Comparison of ENCODE assay signal across 9 mouse cellular contexts in the genomic region with DNA sequence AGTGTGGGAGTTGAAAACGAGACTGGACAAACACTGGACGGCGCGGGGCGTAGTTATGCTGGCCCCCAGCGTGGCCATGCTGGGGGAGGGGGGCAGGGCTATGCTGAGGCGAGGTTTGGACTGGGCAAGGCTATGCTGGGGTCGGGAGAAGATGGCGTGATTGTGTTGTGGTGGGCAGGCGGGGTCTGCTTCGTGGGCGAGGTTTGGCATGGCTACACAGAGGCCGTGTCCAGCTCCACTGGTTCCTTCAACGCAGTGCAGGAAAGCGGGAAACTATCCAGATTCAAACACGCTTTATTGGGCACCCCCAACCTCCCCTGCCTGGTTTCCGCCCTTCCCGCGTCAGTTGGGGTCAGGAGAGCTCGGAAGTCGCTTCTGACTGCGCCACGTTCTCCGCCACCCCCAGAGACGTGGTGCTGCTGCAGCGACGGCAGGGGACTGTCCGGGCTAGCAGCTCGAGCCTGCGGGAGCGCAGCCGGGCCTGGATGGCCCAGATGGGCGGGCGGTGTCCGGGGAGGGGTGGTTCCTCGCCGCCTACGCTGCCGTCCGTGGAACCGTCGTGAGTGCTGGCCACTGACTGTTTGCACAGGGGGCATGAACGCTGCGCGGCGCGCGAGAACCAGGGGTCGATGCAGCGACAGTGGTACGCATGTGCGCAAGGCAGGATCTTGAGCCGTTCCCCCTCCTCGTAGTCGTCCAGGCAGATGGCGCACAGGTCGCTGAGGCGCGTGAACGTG. TPM values are rescaled to one million over a fixed set of nuclear protein-coding genes. Genes with fewer than 3 reads are reported as not detected.
A peak's percentile ranks its signal among the peaks of the same experiment; 100 is the strongest.
DNase-seq lines count a peak whose midpoint lies in the region; ATAC-seq and TF ChIP-seq lines count a peak whose summit lies in the region.
"Had no signal": no experiment of that assay in that cellular context is flagged by ENCODE, and none has a peak within 500 bp of the region (broad histone marks: within the 10 kb centered on the region; RNA-seq: fewer than 3 reads in every experiment).

No protein-coding gene starts in this region.

- TF ChIP-seq CTCF in lung, postnatal 0 days (IDR thresholded peaks at IDR 0.05): no peak

- H3K9ac ChIP-seq in lung, postnatal 0 days (replicated peaks; ENCODE audit: low read depth): no peak overlapping the region
- H3K9ac ChIP-seq in limb, embryonic 12.5 days (replicated peaks): peak overlapping the region; percentile 24; the same call in 1 of the 2 replicates
- H3K9ac ChIP-seq in stomach, embryonic 16.5 days (ENCODE audit: low read length): peak overlapping the region; percentile 44

- H3K27ac ChIP-seq in lung, postnatal 0 days (ENCODE audit: low read length): no peak overlapping the region
- no peak overlapping the region for H3K27ac ChIP-seq in limb, embryonic 12.5 days
- H3K27ac ChIP-seq in stomach, embryonic 16.5 days (ENCODE audit: low read length): no peak overlapping the region
- H3K27ac ChIP-seq: macrophage had no signal

- H3K4me1 ChIP-seq in lung, postnatal 0 days (ENCODE audit: insufficient read depth, low read depth, low read length): peaks cover 2% of the 10 kb centered on the region; the same call in 1 of the 2 replicates
- H3K4me1 ChIP-seq in limb, embryonic 12.5 days (replicated peaks): peaks cover 36% of the 10 kb centered on the region
- H3K4me1 ChIP-seq in stomach, embryonic 16.5 days (ENCODE audit: control insufficient read depth, insufficient read depth, low read length): peaks cover 16% of the 10 kb centered on the region

- H3K27me3 ChIP-seq in lung, postnatal 0 days (replicated peaks; ENCODE audit: insufficient read depth, low read length): peaks cover 35% of the 10 kb centered on the region
- peaks cover 78% of the 10 kb centered on the region for H3K27me3 ChIP-seq in limb, embryonic 12.5 days
- peaks cover 43% of the 10 kb centered on the region for H3K27me3 ChIP-seq in stomach, embryonic 16.5 days (ENCODE audit: control insufficient read depth, insufficient read depth, low read length)

- no peaks in the 10 kb centered on the region for H3K9me3 ChIP-seq in lung, postnatal 0 days (ENCODE audit: low read length)
- peaks cover 14% of the 10 kb centered on the region; the same call in 1 of the 2 replicates for H3K9me3 ChIP-seq in limb, embryonic 12.5 days
- H3K9me3 ChIP-seq in stomach, embryonic 16.5 days (replicated peaks; ENCODE audit: control insufficient read depth, low read length): no peaks in the 10 kb centered on the region

- WGBS in lung, postnatal 0 days: 3% methylated on average over 58 of the region's 60 CpGs
- 8% methylated on average over 60 of the region's 60 CpGs for WGBS in limb, embryonic 12.5 days
- 5% methylated on average over 60 of the region's 60 CpGs for WGBS in stomach, embryonic 16.5 days

- H3K36me3 ChIP-seq in lung, postnatal 0 days (ENCODE audit: insufficient read depth, low read length): no peaks in the 10 kb centered on the region
- no peaks in the 10 kb centered on the region for H3K36me3 ChIP-seq in limb, embryonic 12.5 days
- no peaks in the 10 kb centered on the region for H3K36me3 ChIP-seq in stomach, embryonic 16.5 days (ENCODE audit: control insufficient read depth, insufficient read depth, low read length)

- DNase-seq in cerebellum, adult 11 months: peak; percentile 31
- DNase-seq in lung, postnatal 0 days (ENCODE audit: low spot score): peak; percentile 21
- no peak for DNase-seq in lung, postnatal 25 days (ENCODE audit: low spot score)
- no peak for DNase-seq in spleen, adult 18-20 months
- DNase-seq in gastrocnemius, postnatal 10 days: no peak

- ATAC-seq in cerebellum, adult (ENCODE audit: insufficient number of reproducible peaks, low FRiP score, low TSS enrichment): no peak
- no peak for ATAC-seq in lung, postnatal 0 days
- no peak for ATAC-seq in limb, embryonic 12.5 days (ENCODE audit: insufficient number of reproducible peaks, insufficient read depth, low FRiP score, low TSS enrichment, low read depth)
- ATAC-seq in stomach, embryonic 16.5 days (ENCODE audit: insufficient read depth, low FRiP score): no peak

- peak overlapping the region; percentile 25; the same call in 1 of the 2 replicates for H3K4me2 ChIP-seq in lung, postnatal 0 days (replicated peaks; ENCODE audit: low read depth, low read length)
- H3K4me2 ChIP-seq in limb, embryonic 12.5 days: peak overlapping the region; percentile 47
- peak overlapping the region; percentile 46 for H3K4me2 ChIP-seq in stomach, embryonic 16.5 days (ENCODE audit: low read depth, low read length)

- TF ChIP-seq EP300 in lung, postnatal 0 days (IDR thresholded peaks at IDR 0.05): no peak

- peak overlapping the region; percentile 14; the same call in 1 of the 2 replicates for H3K4me3 ChIP-seq in lung, postnatal 0 days (ENCODE audit: low read depth, low read length)
- H3K4me3 ChIP-seq in limb, embryonic 12.5 days (replicated peaks): peak overlapping the region; percentile 30
- H3K4me3 ChIP-seq in stomach, embryonic 16.5 days (replicated peaks; ENCODE audit: low read length): peak overlapping the region; percentile 31

RNA-seq across cellular contexts. Expression of gene Znrf4, which starts 1.1 kb away (rescaled TPM):
- not detected in 2 replicates for polyA plus RNA-seq in lung, postnatal 0 days (2015; fragmentation: Nextera tagmentation; extraction: Ambion mirVana)
- polyA plus RNA-seq in limb, embryonic 12.5 days (2016; fragmentation: Nextera tagmentation; extraction: Ambion mirVana): not detected in 2 replicates
- polyA plus RNA-seq in stomach, embryonic 16.5 days (2015; fragmentation: Nextera tagmentation; extraction: Ambion mirVana): not detected in 2 replicates
- total RNA-seq in gastrocnemius, postnatal 10 days (2021): not detected
- polyA plus RNA-seq: macrophage had no signal

RNA-seq across cellular contexts. Expression of gene Ptprs, which starts 34.9 kb away (rescaled TPM):
- 25.6 and 29.6 TPM in 2 replicates for polyA plus RNA-seq in lung, postnatal 0 days (2015; fragmentation: Nextera tagmentation; extraction: Ambion mirVana)
- 113 and 126 TPM in 2 replicates for polyA plus RNA-seq in limb, embryonic 12.5 days (2016; fragmentation: Nextera tagmentation; extraction: Ambion mirVana)
- 58.5 and 61.9 TPM in 2 replicates for polyA plus RNA-seq in stomach, embryonic 16.5 days (2015; fragmentation: Nextera tagmentation; extraction: Ambion mirVana)
- total RNA-seq in gastrocnemius, postnatal 10 days (2021): 10 to 100 TPM; 64.1 to 94.7 TPM

RNA-seq across cellular contexts. Expression of gene Gm20219, which starts 43.0 kb away (rescaled TPM):
- polyA plus RNA-seq in lung, postnatal 0 days (2015; fragmentation: Nextera tagmentation; extraction: Ambion mirVana): 3.5 and 3.8 TPM in 2 replicates
- 1.0 and 1.6 TPM in 2 replicates for polyA plus RNA-seq in limb, embryonic 12.5 days (2016; fragmentation: Nextera tagmentation; extraction: Ambion mirVana)
- 17.5 and 21.3 TPM in 2 replicates for polyA plus RNA-seq in stomach, embryonic 16.5 days (2015; fragmentation: Nextera tagmentation; extraction: Ambion mirVana)
- total RNA-seq in gastrocnemius, postnatal 10 days (2021): 1 to 10 TPM in 1 of 2 experiments, under 1 TPM in 1; 0.31 to 1.2 TPM

Comparison
In these comparisons a context has a peak if more than half of its experiments do, and no peak if none do; other contexts are left out.
1. DNase-seq: peak in cerebellum, adult 11 months (single experiment) and lung, postnatal 0 days (single experiment); none in lung, postnatal 25 days (single experiment), spleen, adult 18-20 months (0 of 2) and gastrocnemius, postnatal 10 days (single experiment).
2. Peak in every context shown above with its lines, with median percentiles within 50 percentile points of each other: H3K4me2 ChIP-seq and H3K4me3 ChIP-seq.